Mouse (Mus musculus) heart, embryonic 10.5 days (tissue): ENCODE measurements around the gene Gm572. TPM values are rescaled to one million over a fixed set of nuclear protein-coding genes. Genes with fewer than 3 reads are reported as not detected.

Experiments used
- DNase-seq: peaks from one replicate; pipeline ENCODE4 v3.0.0-alpha.2; 2017; ENCODE audit warnings: low spot score
- H3K27ac ChIP-seq: fragments of 300-500 bp; sonication (generic); 2 replicates; pipeline ENCODE4 v1.5.1; 2016; ENCODE audit warnings: mild to moderate bottlenecking
- H3K27me3 ChIP-seq: fragments of 300-500 bp; sonication (generic); 2 replicates; pipeline ENCODE4 v1.6.1; 2016; ENCODE audit warnings: mild to moderate bottlenecking; ENCODE audit not compliant: poor library complexity, insufficient read depth, severe bottlenecking
- H3K36me3 ChIP-seq: fragments of 300-500 bp; sonication (generic); 2 replicates; pipeline ENCODE4 v1.6.1; 2016; ENCODE audit warnings: mild to moderate bottlenecking, moderate library complexity
- H3K4me1 ChIP-seq: fragments of 300-500 bp; sonication (generic); 2 replicates; pipeline ENCODE4 v1.6.1; 2016; ENCODE audit warnings: mild to moderate bottlenecking
- H3K4me3 ChIP-seq: fragments of 300-500 bp; sonication (generic); 2 replicates; pipeline ENCODE4 v1.5.1; 2016; ENCODE audit warnings: mild to moderate bottlenecking, moderate library complexity
- H3K9me3 ChIP-seq: fragments of 300-500 bp; sonication (generic); 2 replicates; pipeline ENCODE4 v1.6.1; 2016; ENCODE audit warnings: mild to moderate bottlenecking, moderate library complexity
- WGBS: fragments of 180-500 bp; shearing (Covaris S2); methylation state at CpG from one replicate; pipeline ENCODE4 v1.1.7; 2016; 5-methylcytosine and 5-hydroxymethylcytosine counted together
- polyA plus RNA-seq: library from polyadenylated mRNA; unstranded; fragments of >200 nt; fragmentation: Nextera tagmentation; extraction: Ambion mirVana; gene quantifications from 2 replicates; pipeline ENCODE4 v1.2.1, GENCODE M21; 2016

Gm572 gene
- polyA plus RNA-seq, 1 experiment from 2014 or later: not detected

GRCm38 (mm10) chr4:148678105-148678504 is 35.0 kb downstream of the Gm572 start:
- H3K4me3 ChIP-seq: no peak overlapping the region
- WGBS: 90% methylated on average over 7 of the region's 7 CpGs
- H3K27me3 ChIP-seq: no peaks in the 10 kb centered on the region; the same call in 1 of the 2 replicates
- no peaks in the 10 kb centered on the region for H3K36me3 ChIP-seq
- H3K4me1 ChIP-seq: peaks cover 42% of the 10 kb centered on the region
- no peak for DNase-seq
- H3K9me3 ChIP-seq: no peaks in the 10 kb centered on the region
- H3K27ac ChIP-seq: no peak overlapping the region

- Histone ChIP-seq H3K36me3 (no peaks in the 10 kb centered on the region), H3K27me3 (peaks cover 9% of the 10 kb centered on the region), H3K4me1 (peaks cover 41% of the 10 kb centered on the region), H3K27ac (no peak overlapping the region; the same call in 1 of the 2 replicates), H3K4me3 (no peak overlapping the region), H3K9me3 (no peaks in the 10 kb centered on the region)
- DNase-seq: no peak
- WGBS: 65% methylated on average over 1 of the region's 1 CpGs
Observed at GRCm38 (mm10) chr4:148680505-148681067, 37.5 kb downstream of the Gm572 start.

- WGBS: 18% methylated on average over 8 of the region's 8 CpGs
- H3K36me3 ChIP-seq: no peaks in the 10 kb centered on the region
- DNase-seq: no peak
- peaks cover 11% of the 10 kb centered on the region for H3K27me3 ChIP-seq
- no peaks in the 10 kb centered on the region for H3K9me3 ChIP-seq
- peak overlapping the region; percentile 24; the same call in 1 of the 2 replicates for H3K4me3 ChIP-seq
- H3K27ac ChIP-seq: 0 out of 2 replicates have a peak overlapping the region, but pooled peaks have one; percentile 52
- peaks cover 41% of the 10 kb centered on the region for H3K4me1 ChIP-seq
Observed at GRCm38 (mm10) chr4:148681429-148681828, 38.3 kb downstream of the Gm572 start.

- Histone ChIP-seq H3K36me3 (no peaks in the 10 kb centered on the region), H3K27me3 (peaks cover 27% of the 10 kb centered on the region), H3K27ac (no peak overlapping the region), H3K4me3 (no peak overlapping the region), H3K9me3 (no peaks in the 10 kb centered on the region), H3K4me1 (peaks cover 45% of the 10 kb centered on the region)
- no peak for DNase-seq
- 83% methylated on average over 4 of the region's 4 CpGs for WGBS
Observed at GRCm38 (mm10) chr4:148682961-148683360, 39.8 kb downstream of the Gm572 start.

GRCm38 (mm10) chr4:148683539-148683938 is 40.4 kb downstream of the Gm572 start:
- DNase-seq: no peak
- WGBS: 72% methylated on average over 13 of the region's 13 CpGs

GRCm38 (mm10) chr4:148686491-148686941 is 43.4 kb downstream of the Gm572 start:
- no peaks in the 10 kb centered on the region for H3K9me3 ChIP-seq
- H3K4me1 ChIP-seq: peaks cover 45% of the 10 kb centered on the region
- H3K27ac ChIP-seq: peak overlapping the region; percentile 82
- 23% methylated on average over 14 of the region's 14 CpGs for WGBS
- H3K4me3 ChIP-seq: 0 out of 2 replicates have a peak overlapping the region, but pooled peaks have one; percentile 22
- peaks cover 38% of the 10 kb centered on the region; the same call in 1 of the 2 replicates for H3K27me3 ChIP-seq
- DNase-seq: no peak
- H3K36me3 ChIP-seq: no peaks in the 10 kb centered on the region

More at GRCm38 (mm10) chr4:148683539-148683938, 40.4 kb downstream of the Gm572 start:
- peaks cover 49% of the 10 kb centered on the region for H3K4me1 ChIP-seq
- no peak overlapping the region for H3K4me3 ChIP-seq
- peaks cover 32% of the 10 kb centered on the region for H3K27me3 ChIP-seq
- H3K27ac ChIP-seq: no peak overlapping the region; the same call in 1 of the 2 replicates
- no peaks in the 10 kb centered on the region for H3K36me3 ChIP-seq
- no peaks in the 10 kb centered on the region for H3K9me3 ChIP-seq

- Histone ChIP-seq H3K4me1 (peaks cover 40% of the 10 kb centered on the region), H3K36me3 (no peaks in the 10 kb centered on the region), H3K27ac (no peak overlapping the region), H3K27me3 (peaks cover 38% of the 10 kb centered on the region; the same call in 1 of the 2 replicates), H3K9me3 (no peaks in the 10 kb centered on the region), H3K4me3 (no peak overlapping the region)
- no peak for DNase-seq
- 51% methylated on average over 2 of the region's 2 CpGs for WGBS
Observed at GRCm38 (mm10) chr4:148688091-148688490, 45.0 kb downstream of the Gm572 start.

GRCm38 (mm10) chr4:148691185-148691584 is 48.1 kb downstream of the Gm572 start:
- no peak overlapping the region for H3K27ac ChIP-seq
- no peaks in the 10 kb centered on the region for H3K36me3 ChIP-seq
- 75% methylated on average over 4 of the region's 4 CpGs for WGBS
- H3K27me3 ChIP-seq: peaks cover 29% of the 10 kb centered on the region; the same call in 1 of the 2 replicates
- no peak overlapping the region for H3K4me3 ChIP-seq
- DNase-seq: no peak
- no peaks in the 10 kb centered on the region for H3K9me3 ChIP-seq
- peaks cover 30% of the 10 kb centered on the region for H3K4me1 ChIP-seq

- H3K27ac ChIP-seq: no peak overlapping the region
- DNase-seq: no peak
- no peaks in the 10 kb centered on the region for H3K36me3 ChIP-seq
- H3K4me3 ChIP-seq: no peak overlapping the region
- peaks cover 9% of the 10 kb centered on the region; the same call in 1 of the 2 replicates for H3K27me3 ChIP-seq
- WGBS: 65% methylated on average over 7 of the region's 7 CpGs
- H3K9me3 ChIP-seq: no peaks in the 10 kb centered on the region
- H3K4me1 ChIP-seq: peaks cover 9% of the 10 kb centered on the region; the same call in 1 of the 2 replicates
Observed at GRCm38 (mm10) chr4:148693417-148693959, 50.4 kb downstream of the Gm572 start.

GRCm38 (mm10) chr4:148704756-148705155 is 61.6 kb downstream of the Gm572 start:
- DNase-seq: no peak
- Histone ChIP-seq H3K4me3 (no peak overlapping the region), H3K27ac (no peak overlapping the region), H3K36me3 (no peaks in the 10 kb centered on the region), H3K9me3 (no peaks in the 10 kb centered on the region), H3K4me1 (peaks cover 28% of the 10 kb centered on the region), H3K27me3 (peaks cover 62% of the 10 kb centered on the region)
- 33% methylated on average over 3 of the region's 3 CpGs for WGBS

- Histone ChIP-seq H3K9me3 (no peaks in the 10 kb centered on the region), H3K4me3 (no peak overlapping the region), H3K4me1 (peaks cover 55% of the 10 kb centered on the region), H3K27me3 (peaks cover 74% of the 10 kb centered on the region), H3K36me3 (no peaks in the 10 kb centered on the region), H3K27ac (peak overlapping the region; percentile 62; the same call in 1 of the 2 replicates)
- WGBS: 39% methylated on average over 11 of the region's 11 CpGs
- DNase-seq: no peak
Observed at GRCm38 (mm10) chr4:148708836-148709235, 65.7 kb downstream of the Gm572 start.

GRCm38 (mm10) chr4:148710446-148710845 is 67.3 kb downstream of the Gm572 start:
- Histone ChIP-seq H3K27ac (no peak overlapping the region), H3K27me3 (peaks cover 88% of the 10 kb centered on the region), H3K4me1 (peaks cover 59% of the 10 kb centered on the region), H3K4me3 (no peak overlapping the region), H3K36me3 (no peaks in the 10 kb centered on the region), H3K9me3 (no peaks in the 10 kb centered on the region)
- WGBS: 77% methylated on average over 2 of the region's 2 CpGs
- no peak for DNase-seq

GRCm38 (mm10) chr4:148711323-148711722 is 68.2 kb downstream of the Gm572 start:
- H3K4me3 ChIP-seq: no peak overlapping the region
- no peak for DNase-seq
- no peaks in the 10 kb centered on the region for H3K9me3 ChIP-seq
- H3K36me3 ChIP-seq: no peaks in the 10 kb centered on the region
- H3K4me1 ChIP-seq: peaks cover 59% of the 10 kb centered on the region
- H3K27me3 ChIP-seq: peaks cover 83% of the 10 kb centered on the region
- 0 out of 2 replicates have a peak overlapping the region, but pooled peaks have one; percentile 8 for H3K27ac ChIP-seq
- 7% methylated on average over 10 of the region's 10 CpGs for WGBS
